Mouse (Mus musculus) kidney, embryonic 14.5 days (tissue): ENCODE results near the gene Trpv5. TPM values are rescaled to one million over a fixed set of nuclear protein-coding genes. Genes with fewer than 3 reads are reported as not detected.

Experiments
- ATAC-seq: fragments of 200-750 bp; cut with Nextera tagmentation; 2 replicates; pipeline ENCODE4 v1.8.0; 2017; ENCODE audit warnings: moderate number of reproducible peaks, mild to moderate bottlenecking, moderate TSS enrichment, moderate library complexity; ENCODE audit not compliant: low FRiP score, low TSS enrichment
- H3K27ac ChIP-seq: fragments of 300-500 bp; sonication (generic); 2 replicates; pipeline ENCODE4 v1.5.1; 2014; ENCODE audit warnings: low read depth, mild to moderate bottlenecking, low read length, moderate library complexity, mixed read lengths
- H3K27me3 ChIP-seq: fragments of 300-500 bp; sonication (generic); 2 replicates; pipeline ENCODE4 v1.6.1; 2014; ENCODE audit warnings: mild to moderate bottlenecking, low read length; ENCODE audit not compliant: control insufficient read depth, insufficient read depth
- H3K36me3 ChIP-seq: fragments of 300-500 bp; sonication (generic); 2 replicates; pipeline ENCODE4 v1.6.1; 2014; ENCODE audit warnings: low read length, mixed read lengths; ENCODE audit not compliant: control insufficient read depth, insufficient read depth
- H3K4me1 ChIP-seq: fragments of 300-500 bp; sonication (generic); 2 replicates; pipeline ENCODE4 v1.6.1; 2014; ENCODE audit warnings: low read length, mixed read lengths; ENCODE audit not compliant: control insufficient read depth, insufficient read depth
- H3K4me2 ChIP-seq: fragments of 300-500 bp; sonication (generic); replicated peaks from 2 replicates; pipeline ENCODE4 v1.6.1; 2014; ENCODE audit warnings: low read depth, mild to moderate bottlenecking, low read length
- H3K4me3 ChIP-seq: fragments of 300-500 bp; sonication (generic); 2 replicates; pipeline ENCODE4 v1.5.1; 2014; ENCODE audit warnings: mild to moderate bottlenecking, low read length
- H3K9ac ChIP-seq: fragments of 300-500 bp; sonication (generic); 2 replicates; pipeline ENCODE4 v1.6.1; 2014; ENCODE audit warnings: low read depth, mild to moderate bottlenecking, low read length, moderate library complexity
- H3K9me3 ChIP-seq: fragments of 300-500 bp; sonication (generic); 2 replicates; pipeline ENCODE4 v1.6.1; 2016; ENCODE audit warnings: low read length; ENCODE audit not compliant: control insufficient read depth
- WGBS: fragments of 180-500 bp; shearing (Covaris S2); extraction: QIAGEN DNeasy Blood & Tissue Kit; methylation state at CpG from one replicate; pipeline ENCODE4 v1.1.7; 2014; 5-methylcytosine and 5-hydroxymethylcytosine counted together
- polyA plus RNA-seq: library from polyadenylated mRNA; unstranded; fragments of >200 nt; fragmentation: Nextera tagmentation; extraction: Ambion mirVana; gene quantifications from 2 replicates; pipeline ENCODE4 v1.2.1, GENCODE M21; 2014

Trpv5 gene
- polyA plus RNA-seq = 0.16 TPM in 1 of 2 replicates, not detected in the other

DNA sequence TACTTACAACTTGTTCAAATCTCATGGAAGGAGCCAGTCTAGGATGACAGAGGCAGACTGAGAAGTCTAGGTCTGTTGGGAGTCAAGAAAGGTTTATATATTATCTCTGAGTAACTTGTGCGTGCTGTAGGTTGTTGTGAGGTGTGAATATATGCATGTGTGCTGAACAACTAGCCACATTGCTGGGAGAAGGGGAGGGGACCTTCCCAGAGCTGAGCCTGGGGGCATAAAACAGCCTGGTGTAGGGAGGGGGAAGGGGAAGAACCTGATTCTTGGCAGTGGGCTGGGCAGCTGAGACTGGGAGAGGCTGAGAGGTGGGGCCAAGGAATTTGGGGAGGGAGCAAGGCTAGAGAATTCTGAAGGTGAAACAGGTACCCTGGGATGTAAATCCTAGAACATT, at the start of gene Trpv5:
Trpv5 (minus strand) TSS at position 101 of the 400 bp plus-strand sequence.
- no peak within 1 kb of the TSS for H3K9ac ChIP-seq
- no peak within 1 kb of the TSS for H3K27ac ChIP-seq
- no peak within 1 kb of the TSS for H3K4me3 ChIP-seq
- WGBS = 51% methylated on average over 1 of the region's 1 CpGs
- no peaks in the 10 kb centered on the region for H3K36me3 ChIP-seq
- H3K27me3 ChIP-seq = no peaks in the 10 kb centered on the region
- no peaks in the 10 kb centered on the region for H3K9me3 ChIP-seq
- H3K4me1 ChIP-seq = no peaks in the 10 kb centered on the region
- no peak within 1 kb of the TSS for H3K4me2 ChIP-seq
- no peak for ATAC-seq

DNA sequence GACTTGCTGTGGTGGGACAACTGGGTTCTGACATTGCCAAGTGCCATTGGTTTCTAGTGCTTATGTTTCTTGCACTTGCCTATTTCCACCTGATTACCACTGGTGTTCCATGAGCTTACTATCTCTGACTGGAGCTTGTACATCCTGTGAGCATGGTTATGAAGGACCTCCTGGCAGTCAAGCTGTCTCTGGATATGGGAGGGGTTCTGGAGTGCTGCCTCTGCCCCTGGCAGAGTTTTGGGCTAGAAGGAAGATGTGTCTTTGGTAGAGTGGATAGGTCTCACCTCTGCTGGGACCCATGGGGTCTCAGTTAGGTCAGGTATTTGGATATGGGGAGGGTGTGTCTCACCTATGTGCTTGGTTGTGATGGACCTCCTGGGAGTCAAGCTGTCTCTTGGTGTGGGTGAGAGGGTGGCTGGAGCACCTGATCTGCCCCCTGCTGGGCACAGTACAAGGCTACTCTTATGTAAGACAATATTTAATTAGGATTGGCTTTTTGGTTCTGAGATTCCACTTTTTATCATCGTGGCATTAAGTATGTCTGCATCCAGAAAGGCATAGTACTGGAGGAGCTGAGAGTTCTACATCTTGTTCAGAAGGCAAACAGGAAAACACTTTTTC, 47.5 kb upstream of the Trpv5 start:
- no peak overlapping the region for H3K27ac ChIP-seq
- WGBS = 88% methylated on average over 1 of the region's 1 CpGs
- H3K4me1 ChIP-seq = no peaks in the 10 kb centered on the region
- no peak overlapping the region for H3K4me3 ChIP-seq
- ATAC-seq = no peak
- no peak overlapping the region for H3K4me2 ChIP-seq
- H3K9me3 ChIP-seq = no peaks in the 10 kb centered on the region
- no peaks in the 10 kb centered on the region for H3K36me3 ChIP-seq
- no peaks in the 10 kb centered on the region for H3K27me3 ChIP-seq
- H3K9ac ChIP-seq = no peak overlapping the region

- Histone ChIP-seq H3K4me3 (no peak overlapping the region), H3K4me2 (no peak overlapping the region), H3K9me3 (no peaks in the 10 kb centered on the region), H3K27ac (no peak overlapping the region), H3K9ac (no peak overlapping the region), H3K36me3 (no peaks in the 10 kb centered on the region), H3K27me3 (no peaks in the 10 kb centered on the region), H3K4me1 (no peaks in the 10 kb centered on the region)
- 85% methylated on average over 2 of the region's 2 CpGs for WGBS
- ATAC-seq = no peak
These were observed 40.9 kb upstream of the Trpv5 start for GRCm38 (mm10) chr6:41721430-41721829.

DNA sequence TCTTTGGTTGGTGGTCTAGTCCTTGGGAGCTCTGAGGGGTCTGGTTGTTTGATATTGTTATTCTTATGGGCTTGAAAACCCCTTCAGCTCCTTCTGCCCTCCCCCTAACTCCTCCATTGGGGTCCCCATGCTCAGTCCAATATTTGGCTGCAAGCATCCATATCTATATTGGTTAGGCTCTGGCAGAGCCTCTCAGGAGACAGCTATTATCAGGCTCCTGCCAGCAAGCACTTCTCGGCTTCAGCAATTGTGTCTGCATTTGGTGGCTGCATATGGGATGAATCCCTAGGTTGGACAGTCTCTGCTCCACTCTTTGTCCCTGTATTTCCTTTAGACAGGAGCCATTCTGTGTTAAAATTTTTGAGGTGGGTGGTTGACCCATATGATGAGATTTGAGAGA, 29.7 kb upstream of the Trpv5 start:
- WGBS = 89% methylated on average over 1 of the region's 1 CpGs
- no peaks in the 10 kb centered on the region for H3K9me3 ChIP-seq
- no peak overlapping the region for H3K9ac ChIP-seq
- H3K27ac ChIP-seq = no peak overlapping the region
- H3K27me3 ChIP-seq = no peaks in the 10 kb centered on the region
- ATAC-seq = no peak
- no peak overlapping the region for H3K4me3 ChIP-seq
- no peaks in the 10 kb centered on the region for H3K4me1 ChIP-seq
- no peaks in the 10 kb centered on the region for H3K36me3 ChIP-seq
- H3K4me2 ChIP-seq = no peak overlapping the region

- ATAC-seq = no peak
- H3K4me2 ChIP-seq = no peak overlapping the region
- H3K9ac ChIP-seq = no peak overlapping the region
- no peak overlapping the region for H3K4me3 ChIP-seq
- H3K27ac ChIP-seq = no peak overlapping the region
- no peaks in the 10 kb centered on the region for H3K9me3 ChIP-seq
- no peaks in the 10 kb centered on the region for H3K36me3 ChIP-seq
- H3K27me3 ChIP-seq = no peaks in the 10 kb centered on the region
- no peaks in the 10 kb centered on the region for H3K4me1 ChIP-seq
- 92% methylated on average over 7 of the region's 7 CpGs for WGBS
These were observed 25.7 kb upstream of the Trpv5 start for GRCm38 (mm10) chr6:41706275-41706674.

DNA sequence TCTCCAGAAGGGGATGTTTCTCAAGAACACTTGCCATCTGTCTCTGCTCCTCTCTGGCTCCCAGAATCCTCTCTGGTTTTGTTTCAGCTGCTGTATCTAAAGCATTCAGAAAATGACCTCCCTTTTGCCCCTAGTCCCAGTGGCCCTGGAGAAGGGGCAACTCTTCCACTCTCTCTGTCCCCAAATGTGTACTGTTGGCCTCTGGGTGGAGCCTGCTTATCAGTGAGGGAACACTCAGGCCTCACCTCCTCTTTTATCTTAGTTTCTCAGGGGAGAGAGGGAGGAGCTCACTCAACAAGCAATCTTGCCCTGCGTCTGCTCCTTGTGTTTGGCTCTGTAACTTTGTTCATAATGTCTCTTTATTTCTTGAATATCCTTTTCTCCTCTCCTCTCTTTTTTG, 23.6 kb upstream of the Trpv5 start, which contains the start of gene Kel:
Kel (minus strand) TSS at position 217 of the 400 bp plus-strand sequence.
- H3K4me1 ChIP-seq = no peaks in the 10 kb centered on the region
- WGBS = 38% methylated on average over 1 of the region's 1 CpGs
- no peak for ATAC-seq
- H3K4me2 ChIP-seq = no peak within 1 kb of the TSS
- no peak within 1 kb of the TSS for H3K27ac ChIP-seq
- no peaks in the 10 kb centered on the region for H3K36me3 ChIP-seq
- no peak within 1 kb of the TSS for H3K9ac ChIP-seq
- no peaks in the 10 kb centered on the region for H3K27me3 ChIP-seq
- H3K9me3 ChIP-seq = no peaks in the 10 kb centered on the region
- no peak within 1 kb of the TSS for H3K4me3 ChIP-seq

DNA sequence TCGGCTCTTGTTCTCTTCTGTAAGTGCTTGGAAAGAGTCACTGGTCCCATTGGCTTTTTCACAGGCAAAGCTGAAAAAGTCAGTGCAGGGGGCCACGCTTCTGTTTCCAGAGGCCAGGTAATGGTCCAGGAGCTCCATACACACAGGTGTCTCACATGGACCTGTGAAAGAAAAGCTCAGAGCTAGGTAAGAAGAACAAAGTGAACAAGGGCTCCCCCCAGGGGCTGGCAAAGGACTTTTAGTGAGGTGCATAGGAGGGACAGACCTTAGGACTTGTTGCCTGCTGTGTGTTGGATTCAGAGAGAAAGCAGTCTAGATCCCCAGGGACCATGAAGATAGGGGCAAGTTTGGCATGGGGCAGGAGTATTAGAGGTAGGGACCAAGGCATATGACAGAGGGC, 22.4 kb upstream of the Trpv5 start:
- ATAC-seq = 0 out of 2 replicates have a peak, but pooled peaks have one; percentile 16
- WGBS = 81% methylated on average over 2 of the region's 2 CpGs

DNA sequence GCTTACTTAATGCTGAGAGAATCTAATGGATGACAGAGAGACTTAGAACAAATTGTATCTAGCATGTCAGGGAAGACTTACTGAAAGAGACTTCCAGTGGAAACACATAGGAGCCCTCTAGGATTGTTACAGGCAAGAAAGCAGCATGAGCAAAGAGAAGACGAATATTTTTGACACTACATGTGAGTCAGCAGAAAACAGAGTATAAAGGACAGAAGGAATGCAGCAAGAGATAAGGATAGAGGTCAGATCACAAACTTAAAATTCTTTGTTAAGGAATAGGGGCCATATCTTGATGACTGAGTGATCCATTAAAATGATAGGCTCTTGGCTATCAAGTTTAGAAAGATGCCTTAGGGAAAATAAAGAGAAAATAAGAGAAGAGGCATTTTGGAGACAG, 20.7 kb upstream of the Trpv5 start:
- 80% methylated on average over 1 of the region's 1 CpGs for WGBS
- H3K4me3 ChIP-seq = no peak overlapping the region
- H3K27me3 ChIP-seq = no peaks in the 10 kb centered on the region
- H3K9me3 ChIP-seq = no peaks in the 10 kb centered on the region
- no peaks in the 10 kb centered on the region for H3K36me3 ChIP-seq
- H3K27ac ChIP-seq = no peak overlapping the region
- no peaks in the 10 kb centered on the region for H3K4me1 ChIP-seq
- H3K9ac ChIP-seq = no peak overlapping the region
- no peak for ATAC-seq
- H3K4me2 ChIP-seq = no peak overlapping the region

More for the DNA sequence above, 22.4 kb upstream of the Trpv5 start:
- no peaks in the 10 kb centered on the region for H3K36me3 ChIP-seq
- H3K9ac ChIP-seq = no peak overlapping the region
- no peak overlapping the region for H3K4me2 ChIP-seq
- H3K27me3 ChIP-seq = no peaks in the 10 kb centered on the region
- H3K4me3 ChIP-seq = no peak overlapping the region
- H3K9me3 ChIP-seq = no peaks in the 10 kb centered on the region
- H3K4me1 ChIP-seq = no peaks in the 10 kb centered on the region
- H3K27ac ChIP-seq = no peak overlapping the region

GRCm38 (mm10) chr6:41694407-41694806, 13.8 kb upstream of the Trpv5 start:
- H3K36me3 ChIP-seq = no peaks in the 10 kb centered on the region
- no peaks in the 10 kb centered on the region for H3K27me3 ChIP-seq
- H3K9ac ChIP-seq = no peak overlapping the region
- no peaks in the 10 kb centered on the region for H3K4me1 ChIP-seq
- no peak for ATAC-seq
- no peaks in the 10 kb centered on the region for H3K9me3 ChIP-seq
- H3K27ac ChIP-seq = no peak overlapping the region
- 83% methylated on average over 1 of the region's 1 CpGs for WGBS
- H3K4me3 ChIP-seq = no peak overlapping the region
- H3K4me2 ChIP-seq = no peak overlapping the region
